Mouse (Mus musculus) left cerebral cortex, adult 8-10 months (tissue): Measurements from ENCODE around the gene Gli2. TPM values are rescaled to one million over a fixed set of nuclear protein-coding genes. Genes with fewer than 3 reads are reported as not detected.

ENCODE experiments used
- DNase-seq, 2 experiments: peaks; one replicate each; pipeline ENCODE4 v3.0.0; 2022; ENCODE audit warnings: low spot score in 2 of 2
- total RNA-seq, 4 experiments: library from RNA; stranded (reverse); gene quantifications; 2 replicates each; pipeline ENCODE4 v1.2.4; 2022

The Gli2 gene
- total RNA-seq, 4 experiments from 2014 or later, result 3.0 to 3.9 (median 3.4) TPM

DNA sequence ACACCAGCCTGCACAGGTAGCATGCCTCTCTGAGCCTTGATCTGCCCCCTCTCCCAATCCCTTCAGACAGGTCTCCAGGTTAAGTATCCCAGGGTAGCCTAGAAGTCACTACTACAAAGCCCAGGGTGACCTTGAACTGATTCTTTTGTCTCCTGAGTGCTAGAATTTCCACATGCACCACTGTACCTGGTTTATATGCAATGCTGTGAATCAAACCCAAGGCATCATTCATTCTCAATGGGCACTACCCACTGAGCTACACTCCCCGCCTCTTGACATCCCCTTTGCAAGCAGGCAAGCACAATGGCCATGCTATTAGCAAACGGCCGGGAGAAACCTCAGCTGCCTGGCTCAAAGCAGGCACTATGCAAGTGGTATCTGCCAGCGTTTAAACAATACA is 106.2 kb downstream of the Gli2 start:
- no peak for DNase-seq

DNA sequence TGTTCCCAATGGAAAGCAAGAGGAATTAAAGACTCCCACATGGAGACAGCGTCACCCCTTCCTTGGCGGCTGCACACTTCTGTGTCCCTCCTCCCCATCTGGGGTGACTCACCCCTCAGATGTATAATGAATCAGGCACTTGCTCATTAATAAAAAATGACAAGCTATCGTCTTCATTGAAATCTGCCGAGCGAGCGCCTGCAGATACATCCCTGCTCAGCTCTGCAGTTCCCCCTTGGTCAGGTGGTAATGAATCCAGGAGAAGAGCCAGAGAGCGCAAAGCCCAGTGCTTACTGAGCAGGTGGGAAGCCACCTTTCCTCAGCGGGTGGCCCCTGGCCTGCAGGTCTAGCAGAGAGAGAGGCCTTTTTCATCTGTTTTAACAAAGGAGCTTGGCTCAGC is 112.1 kb downstream of the Gli2 start:
- peak in 1 of 2 experiments; percentile 9 for DNase-seq

DNA sequence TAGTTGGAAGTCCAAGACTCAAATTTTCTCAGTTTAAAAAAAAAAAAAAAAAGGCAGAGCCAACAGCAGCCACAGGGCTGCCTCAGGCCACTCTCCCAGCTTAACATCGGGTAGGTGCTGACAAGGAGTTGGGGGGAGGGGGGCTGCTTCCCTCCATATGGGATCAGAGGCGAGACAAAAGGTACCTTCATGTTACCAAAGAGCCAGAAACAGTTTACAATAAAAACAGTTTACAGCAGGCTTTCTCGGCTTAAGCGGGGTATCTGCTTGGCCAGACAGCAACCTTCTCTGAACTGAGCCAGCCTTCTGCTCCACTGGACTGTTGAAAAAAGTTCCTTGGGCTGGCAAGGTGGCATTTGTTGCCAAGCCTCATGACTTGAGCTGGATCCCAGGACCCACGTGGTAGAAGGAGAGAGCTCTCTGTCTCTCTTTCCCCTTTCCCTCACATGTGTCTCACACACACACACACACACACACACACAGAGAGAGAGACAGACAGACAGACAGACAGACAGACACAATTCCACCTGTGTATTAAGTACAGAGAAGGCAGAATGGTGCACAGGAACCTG is 113.1 kb downstream of the Gli2 start:
- DNase-seq, result no peak

DNA sequence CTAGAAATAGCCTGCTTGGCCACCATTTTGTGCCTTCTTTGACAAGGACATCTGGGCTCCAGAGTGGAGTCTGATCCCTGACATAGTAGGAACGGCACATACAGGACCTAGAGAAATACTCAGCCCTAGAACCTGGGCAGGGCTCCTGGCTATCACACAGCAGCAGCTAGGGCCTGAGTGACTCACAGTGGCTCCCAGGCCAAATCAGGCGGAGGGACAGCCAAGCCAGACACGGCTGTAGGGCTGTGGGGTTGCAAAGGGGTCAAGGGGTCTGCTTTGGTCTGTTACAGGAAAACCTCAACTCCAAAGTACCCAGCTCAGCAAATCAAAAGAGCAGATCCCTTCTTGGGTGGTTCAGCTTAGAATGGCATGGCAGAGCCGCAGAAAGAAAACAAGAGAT is 115.2 kb downstream of the Gli2 start:
- DNase-seq, result no peak

DNA sequence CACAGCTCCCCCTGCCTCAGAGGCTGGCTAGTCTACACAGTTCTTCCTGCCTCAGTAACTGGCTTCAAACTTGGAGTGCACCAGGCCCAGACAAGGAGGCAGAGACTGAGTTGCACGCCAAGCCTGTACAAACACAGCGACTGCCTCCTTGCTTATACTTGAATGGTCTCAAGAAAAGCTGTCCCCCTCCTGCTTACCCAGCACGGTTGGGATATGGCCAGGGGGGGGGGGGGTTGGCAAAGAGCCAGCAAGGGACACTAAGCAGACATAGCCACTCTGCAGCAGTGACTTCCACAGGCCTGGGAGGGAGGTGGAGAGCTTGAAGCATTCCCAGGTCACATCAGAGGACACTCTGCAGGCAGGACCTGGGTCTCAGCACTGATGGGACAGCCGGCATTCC is 117.3 kb downstream of the Gli2 start:
- DNase-seq, result no peak

DNA sequence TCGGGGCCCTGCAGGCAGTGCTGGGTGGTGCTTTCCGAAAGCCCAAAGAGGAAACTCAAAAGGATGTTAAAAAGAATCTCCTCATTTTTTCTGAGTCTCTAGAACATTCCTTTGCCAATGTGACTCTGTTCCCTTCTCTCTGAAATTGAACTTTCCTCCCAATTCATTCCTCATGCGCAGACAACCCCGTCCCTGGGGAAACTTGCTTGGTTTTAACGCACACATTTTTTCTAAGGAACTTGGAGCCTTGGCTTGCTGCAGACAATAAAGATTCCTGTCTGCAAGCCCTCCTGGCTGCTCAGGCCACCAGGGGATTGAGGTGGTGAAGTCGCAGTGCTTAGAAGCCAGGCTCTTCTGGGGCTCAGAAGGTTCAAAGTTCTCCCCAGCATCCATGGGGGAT is 117.9 kb downstream of the Gli2 start:
- DNase-seq, result no peak

DNA sequence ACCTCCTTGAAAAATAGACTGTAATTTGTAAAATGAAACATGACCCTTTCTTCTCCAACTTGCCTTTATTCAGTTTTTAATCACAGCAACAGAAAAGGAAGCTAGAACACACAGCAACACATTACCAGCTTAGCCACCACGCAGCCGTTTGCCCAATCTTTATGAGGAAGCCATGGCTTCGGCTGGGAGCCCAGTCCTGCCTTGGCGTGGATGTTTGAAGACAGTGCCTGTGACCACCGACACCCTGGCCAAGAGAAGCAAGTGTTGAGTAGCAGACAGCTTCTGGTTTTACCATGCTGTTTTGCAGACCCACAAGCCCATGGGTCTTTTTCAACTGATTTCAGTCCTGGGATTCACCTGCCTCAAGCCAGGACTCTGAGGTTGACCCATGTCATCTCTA is 121.3 kb downstream of the Gli2 start:
- no peak for DNase-seq

DNA sequence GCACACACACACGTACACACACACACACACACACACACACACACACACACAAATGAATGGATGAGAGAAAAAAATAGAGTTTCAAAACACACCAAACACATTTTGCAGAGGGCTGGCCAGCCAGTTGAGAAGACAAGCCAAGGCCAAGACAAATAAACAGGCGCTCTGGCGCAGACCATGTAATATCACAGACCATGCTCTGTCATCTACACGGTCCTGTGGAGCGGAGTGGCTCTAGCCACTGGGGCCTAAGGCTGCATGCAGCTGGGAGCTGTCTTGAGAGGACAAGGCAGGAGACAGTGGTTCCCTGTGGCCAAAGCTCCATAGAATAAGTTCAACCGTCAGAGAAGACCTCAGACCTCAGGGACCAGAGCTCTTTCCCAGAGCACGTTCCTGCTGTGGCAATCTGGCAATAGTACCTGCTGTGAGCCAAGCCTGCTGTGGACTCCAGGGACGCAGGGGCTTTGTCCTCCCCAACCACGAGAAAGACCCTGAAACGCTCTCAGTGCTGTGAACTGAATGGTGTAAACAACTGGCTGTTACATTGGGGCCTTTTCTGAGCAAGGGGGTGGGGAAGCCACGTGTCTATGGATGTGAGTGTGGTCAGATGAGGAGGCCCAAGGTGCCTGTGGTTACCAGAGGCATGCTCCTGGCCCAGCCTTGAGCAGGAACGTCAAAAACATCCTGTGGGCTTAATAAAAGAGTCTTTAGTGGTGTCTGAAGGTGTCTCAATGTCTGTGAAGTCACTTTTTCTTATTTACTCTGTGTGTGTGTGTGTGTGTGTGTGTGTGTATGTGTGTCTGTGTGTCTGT is 125.7 kb downstream of the Gli2 start:
- DNase-seq, result no peak

DNA sequence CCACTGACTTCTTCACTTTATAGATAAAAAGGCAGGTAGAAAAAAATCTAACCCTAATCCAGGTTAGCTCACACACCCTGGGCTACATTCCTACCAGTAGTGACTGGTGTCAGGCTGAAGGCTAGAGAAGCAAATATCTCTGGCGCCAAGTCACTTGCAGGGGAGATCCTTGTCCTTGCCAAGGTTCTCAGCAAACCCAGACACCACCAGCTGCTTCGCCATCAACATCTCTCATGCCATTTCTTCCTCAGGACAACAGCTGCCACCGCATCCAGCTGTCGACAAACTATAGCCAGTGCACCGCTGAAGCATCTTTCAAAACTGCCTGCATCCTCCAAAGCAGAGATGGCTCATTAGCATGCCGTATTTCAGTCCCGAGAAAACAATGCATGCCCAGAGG is 126.9 kb downstream of the Gli2 start:
- DNase-seq, result no peak

DNA sequence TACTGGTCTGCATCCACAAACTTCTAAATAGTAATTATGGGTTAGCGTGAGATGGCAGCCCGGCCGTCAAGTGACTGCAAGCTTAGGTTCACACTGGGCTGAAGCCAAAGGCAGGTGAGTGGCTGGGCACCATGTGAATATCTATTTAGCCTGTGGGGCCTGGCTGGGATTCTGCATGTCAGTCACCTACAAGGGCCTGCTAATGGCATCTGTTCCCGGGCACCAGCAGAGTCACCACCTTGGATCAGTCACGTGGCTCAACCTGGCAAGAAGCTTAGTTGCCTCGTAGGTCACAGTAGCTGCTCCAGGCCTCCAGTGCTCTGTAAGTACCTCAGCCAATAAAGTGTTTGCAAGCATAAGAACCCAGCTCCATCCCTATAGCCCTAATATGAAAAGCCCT is 131.2 kb downstream of the Gli2 start:
- DNase-seq, result no peak

DNA sequence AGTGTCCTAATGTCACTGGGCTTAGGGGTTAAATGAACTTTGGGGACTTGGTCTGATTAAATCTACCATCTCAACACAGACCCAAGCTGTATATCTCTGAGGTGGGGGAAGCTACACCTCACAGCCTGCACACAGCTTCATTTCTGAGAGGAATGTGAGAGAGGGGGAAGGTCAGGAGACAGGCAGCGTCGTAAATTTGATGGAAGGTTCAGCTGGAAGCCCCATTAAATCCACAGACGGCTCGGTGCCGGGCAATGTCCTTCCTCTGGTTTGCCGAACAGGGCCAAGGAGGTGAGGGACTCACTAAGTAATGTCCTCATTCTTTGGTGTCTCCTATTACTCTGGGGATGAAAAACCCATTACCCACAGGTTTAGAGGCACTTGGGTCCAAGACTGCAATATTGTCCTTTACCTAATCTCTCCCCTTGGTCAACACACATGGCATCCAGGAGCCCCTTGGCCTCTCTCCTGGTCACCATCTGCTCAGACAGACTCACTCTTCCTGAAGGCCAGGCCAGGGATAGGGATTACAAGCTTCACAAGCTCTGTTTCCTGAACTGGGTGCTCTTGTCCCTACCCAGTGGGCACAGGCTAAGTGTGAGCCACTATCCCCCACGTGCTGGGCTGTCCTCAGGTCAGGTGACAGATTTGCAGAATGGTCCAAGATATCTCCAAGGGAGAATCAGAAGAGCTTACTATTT is 135.7 kb downstream of the Gli2 start:
- DNase-seq, result no peak

DNA sequence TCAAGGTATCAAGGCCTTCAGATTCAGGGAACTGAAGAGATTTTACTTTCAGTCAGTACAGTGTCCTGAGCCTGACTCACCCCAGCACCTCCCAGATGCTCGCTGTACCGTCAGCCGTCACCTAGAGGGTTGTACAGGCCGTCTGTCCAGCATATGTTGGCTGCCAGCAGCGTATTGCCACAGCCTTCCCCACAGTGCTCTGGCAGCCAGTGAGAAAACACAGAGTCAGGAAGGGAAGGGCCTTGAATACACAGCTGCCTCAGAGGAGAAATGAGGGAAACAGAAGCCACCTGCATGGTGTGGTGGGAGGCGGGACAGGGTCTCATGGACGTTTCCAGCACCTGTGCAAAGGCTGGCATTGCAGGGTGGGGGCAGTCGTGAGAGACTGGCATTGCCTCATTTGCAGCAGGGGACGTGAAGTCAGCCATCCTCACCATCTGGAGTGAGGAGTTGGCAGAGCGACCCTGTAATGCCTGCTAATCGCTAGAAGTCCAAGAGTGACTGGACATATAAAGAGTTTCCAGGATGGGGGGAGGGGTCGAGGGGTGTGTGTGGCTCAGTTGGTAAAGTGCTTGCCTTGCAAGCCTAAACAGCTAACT is 136.8 kb downstream of the Gli2 start:
- DNase-seq, result no peak

DNA sequence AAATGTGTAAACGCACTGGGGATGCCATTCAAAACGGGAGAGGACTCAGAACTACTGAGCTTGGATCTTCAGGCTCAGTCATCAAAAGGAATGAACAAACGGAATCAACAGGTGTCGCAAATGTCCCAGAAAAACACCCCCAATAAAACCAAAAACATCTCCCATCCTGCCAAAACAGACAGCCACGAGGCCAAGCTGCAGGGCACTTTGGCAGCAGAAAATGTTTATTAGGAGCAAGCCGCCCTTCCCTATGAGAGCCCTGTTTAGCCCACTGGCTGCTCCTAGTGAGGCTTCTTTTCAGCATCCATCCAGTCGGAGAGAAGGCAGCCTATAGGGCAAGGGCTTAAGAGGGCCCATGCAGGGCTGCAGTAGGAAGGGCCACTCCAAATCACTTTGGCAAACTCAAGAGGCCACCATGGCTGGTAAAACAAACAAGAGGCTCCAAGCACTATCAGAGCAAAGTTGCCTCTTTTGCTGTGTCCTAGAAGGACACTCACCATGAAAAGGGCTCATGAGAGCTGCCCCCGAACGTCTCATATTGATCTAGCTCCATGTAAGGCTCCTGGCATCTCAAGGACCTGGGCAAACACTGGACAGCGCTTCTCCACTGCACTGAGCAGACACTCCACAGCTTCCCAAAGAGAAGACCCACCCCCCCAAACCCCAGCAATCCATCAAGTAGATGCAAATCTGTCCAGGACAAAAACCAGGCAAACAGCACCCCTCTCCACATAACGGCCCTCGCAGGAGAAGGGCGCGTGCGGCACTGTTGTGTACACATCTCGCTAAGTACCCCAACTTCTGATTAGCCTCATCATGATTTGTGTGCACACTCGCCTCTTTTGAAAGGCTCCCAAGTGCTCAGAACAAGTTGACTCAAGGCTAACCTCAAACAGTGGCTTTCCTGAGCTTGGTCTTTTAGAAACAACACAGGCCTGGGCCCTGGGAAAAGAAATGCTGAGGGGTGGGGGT is 139.7 kb downstream of the Gli2 start:
- DNase-seq, result no peak

DNA sequence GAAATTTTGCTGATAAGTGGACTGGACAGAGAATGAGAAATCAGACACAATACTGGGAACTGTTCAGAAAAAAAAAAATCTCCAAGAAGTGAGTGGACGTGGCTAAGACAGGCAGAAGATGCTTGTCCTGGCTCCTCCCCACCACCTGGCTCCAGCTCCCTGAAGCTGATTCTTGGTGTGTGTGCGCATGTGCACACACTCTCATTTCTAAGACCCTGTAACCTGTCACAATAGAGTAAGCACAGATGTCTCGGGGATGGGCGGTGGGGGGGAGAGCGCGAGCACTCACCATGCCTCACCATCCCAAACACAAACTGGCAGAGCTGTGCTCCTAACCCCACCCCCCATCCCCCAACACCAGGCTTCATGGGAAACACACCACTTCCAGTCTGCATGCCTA is 140.5 kb downstream of the Gli2 start:
- DNase-seq, result no peak

DNA sequence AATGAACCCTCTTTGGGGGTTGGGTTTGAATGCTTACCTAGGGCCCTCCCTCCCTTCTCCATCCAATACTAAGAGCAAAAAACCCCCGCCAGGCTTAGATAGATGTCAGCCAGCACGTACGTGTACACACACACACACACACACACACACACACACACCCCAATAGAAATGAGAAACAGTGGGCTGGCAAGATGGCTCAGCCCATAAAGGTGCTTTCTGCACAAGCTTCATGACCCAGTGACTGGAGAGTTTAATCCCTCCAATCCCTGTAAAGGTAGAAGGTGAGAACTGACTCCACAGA is 142.0 kb downstream of the Gli2 start:
- DNase-seq, result no peak

DNA sequence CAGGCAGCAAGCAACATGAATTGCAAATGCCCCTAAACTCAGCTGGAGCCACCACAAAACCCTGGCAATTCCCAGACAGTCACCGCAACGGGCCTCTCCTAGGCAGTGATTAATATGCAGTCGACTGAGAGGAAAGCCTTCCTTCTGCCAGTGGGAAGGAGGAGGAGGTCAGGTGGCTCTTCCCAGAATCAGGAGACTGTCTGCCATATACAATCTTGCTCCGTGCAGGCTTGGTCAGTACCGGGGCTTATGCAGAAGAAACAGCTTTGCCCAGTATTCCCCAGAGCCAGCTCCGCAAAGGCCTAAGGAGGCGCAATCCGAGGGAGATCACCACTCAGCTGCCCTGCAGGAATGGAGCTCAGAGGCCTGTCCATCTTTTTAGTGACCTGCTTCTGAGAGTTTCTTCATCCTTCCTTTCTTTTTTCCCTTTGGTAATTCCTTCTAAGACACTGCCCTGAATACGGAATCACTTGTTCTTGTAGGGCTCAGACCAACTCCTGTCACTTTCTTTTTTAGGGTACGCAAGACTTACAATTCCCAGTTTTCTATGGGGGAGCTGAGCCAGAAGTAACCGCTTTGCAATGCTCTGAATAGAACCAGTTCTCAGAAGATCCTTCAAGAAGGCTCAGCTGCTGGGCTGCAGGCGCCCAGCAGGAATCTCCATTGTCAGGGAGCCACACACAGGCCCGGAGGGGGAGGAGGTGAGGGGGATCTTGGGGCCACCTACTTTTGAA is 142.6 kb downstream of the Gli2 start:
- DNase-seq, result peak in 1 of 2 experiments; percentile 46

DNA sequence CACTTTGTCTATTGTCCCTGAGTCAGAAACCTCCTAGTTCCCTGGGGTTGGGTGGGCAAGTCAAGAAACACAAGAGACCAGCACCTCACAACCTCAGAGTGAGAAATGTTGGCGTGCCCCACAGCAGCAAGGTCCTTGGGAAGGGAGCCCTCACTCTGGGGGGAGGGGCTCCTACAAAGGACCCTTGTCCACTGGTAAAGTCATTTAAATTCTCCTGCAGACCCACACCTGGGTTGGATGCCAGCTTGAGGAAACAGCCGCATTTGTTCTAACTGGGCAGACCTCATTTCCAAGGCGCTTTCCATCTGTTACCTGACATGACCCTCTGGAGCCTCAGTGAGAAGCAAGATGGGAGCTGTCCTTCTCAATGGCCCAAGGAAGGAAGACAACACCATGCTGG is 144.4 kb downstream of the Gli2 start:
- DNase-seq, result peak in 1 of 2 experiments; percentile 71

DNA sequence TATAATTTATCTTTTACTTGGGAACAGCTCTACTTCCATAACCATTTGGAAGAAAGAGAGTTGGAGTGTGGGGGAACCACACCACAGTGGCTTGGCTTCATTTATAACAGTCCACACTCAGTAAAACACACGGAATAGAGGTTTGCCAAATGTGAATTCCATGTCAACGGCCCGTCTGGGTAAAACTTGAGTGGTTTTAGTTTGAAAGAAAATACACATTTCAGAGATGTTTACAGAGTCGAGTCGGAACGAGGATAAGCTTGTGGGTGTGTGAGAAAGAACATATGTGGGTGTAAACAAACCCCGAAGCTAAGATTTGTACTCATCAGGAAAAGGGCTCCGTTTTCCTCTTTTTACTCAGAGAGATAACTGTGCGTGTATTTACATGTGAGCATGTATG is 145.8 kb downstream of the Gli2 start:
- DNase-seq, result no peak

DNA sequence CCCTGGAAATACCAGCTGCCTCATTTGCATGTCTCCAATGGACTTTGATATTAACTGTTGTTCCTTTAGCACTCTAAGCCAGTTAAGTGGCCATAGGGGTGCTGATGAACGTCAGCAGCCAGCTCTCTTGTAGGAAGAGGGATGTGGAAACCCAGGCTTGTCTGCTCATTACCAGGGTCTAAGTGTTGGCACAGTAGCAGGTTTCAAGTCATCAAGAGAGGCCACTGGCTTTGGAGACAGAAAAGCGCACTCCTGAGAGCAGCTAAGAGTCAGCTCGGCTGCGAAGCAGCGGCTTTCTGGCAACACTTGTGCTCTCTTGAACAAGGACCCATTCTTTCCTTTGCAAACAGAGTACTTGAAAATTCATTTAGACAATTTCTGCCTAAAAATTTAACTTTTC is 148.1 kb downstream of the Gli2 start:
- no peak for DNase-seq

DNA sequence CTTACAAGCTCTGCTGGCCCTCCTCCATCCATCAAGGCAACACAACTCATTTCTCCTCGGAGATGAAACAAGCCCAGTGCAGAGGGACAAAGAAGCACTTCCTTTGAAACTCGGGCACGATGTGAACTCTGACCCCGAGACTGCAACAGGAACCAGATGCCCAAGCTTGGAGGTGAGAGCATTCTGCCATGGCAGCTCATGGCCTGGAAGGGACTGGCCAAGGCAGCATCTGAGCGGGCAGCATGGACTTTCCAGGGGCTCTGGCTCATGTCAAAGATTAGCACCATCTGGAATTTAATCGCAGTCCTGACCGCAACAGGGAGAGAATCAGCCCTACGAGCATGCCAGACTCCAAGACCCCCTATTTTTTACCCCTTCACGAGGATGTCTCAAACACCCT is 148.5 kb downstream of the Gli2 start:
- DNase-seq, result no peak

DNA sequence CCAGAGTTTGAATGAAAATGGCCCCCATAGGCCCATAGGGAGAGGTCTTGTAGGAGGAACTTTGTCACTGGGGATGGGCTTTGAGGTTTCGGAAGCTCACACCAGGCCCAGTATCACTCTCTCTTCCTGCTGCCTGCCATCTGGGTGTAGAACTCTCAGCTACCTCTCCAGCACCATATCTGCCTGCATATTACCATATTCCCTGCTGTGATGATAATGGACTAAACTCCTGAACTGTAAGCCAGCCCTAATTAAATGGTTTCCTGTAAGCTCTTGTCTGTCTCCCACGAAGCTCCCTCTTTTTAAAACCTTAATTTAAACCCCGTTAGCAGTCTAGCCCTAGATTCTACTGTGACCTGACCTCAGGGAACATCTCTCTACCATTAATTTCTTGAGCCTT is 149.0 kb downstream of the Gli2 start:
- no peak for DNase-seq
